In genomic region chr9:40631101-40631500, GRCm38 (mm10) we compare ENCODE assay signal across 15 mouse cellular contexts. TPM values are rescaled to one million over a fixed set of nuclear protein-coding genes. Genes with fewer than 3 reads are reported as not detected.
DNase-seq lines count a peak whose midpoint lies in the region; ATAC-seq and TF ChIP-seq lines count a peak whose summit lies in the region.
"Had no signal": no experiment of that assay in that cellular context is flagged by ENCODE, and none has a peak within 500 bp of the region (broad histone marks: within the 10 kb centered on the region; RNA-seq: fewer than 3 reads in every experiment).

No protein-coding gene starts in this region.

- 50% methylated on average over 6 of the region's 6 CpGs for WGBS in heart, embryonic 10.5 days
- 23% methylated on average over 6 of the region's 6 CpGs for WGBS in liver, postnatal 0 days (ENCODE audit: insufficient replicate concordance)
- 33% methylated on average over 6 of the region's 6 CpGs for WGBS in liver, embryonic 12.5 days (ENCODE audit: insufficient replicate concordance)
- WGBS in neural tube, embryonic 15.5 days: 68% methylated on average over 6 of the region's 6 CpGs

- DNase-seq in heart, adult 8-10 months (ENCODE audit: low spot score): peak; percentile 40
- DNase-seq in heart, embryonic 10.5 days (ENCODE audit: low spot score): no peak
- DNase-seq in liver, postnatal 0 days: no peak
- no peak for DNase-seq in gastrocnemius, postnatal 10 days
- DNase-seq: gastrocnemius, postnatal 36 days; left cerebral cortex, postnatal 4 days had no signal

- no peak overlapping the region for H3K4me3 ChIP-seq in heart, embryonic 10.5 days
- no peak overlapping the region for H3K4me3 ChIP-seq in liver, postnatal 0 days (ENCODE audit: low read depth, low read length)
- H3K4me3 ChIP-seq in liver, embryonic 12.5 days: no peak overlapping the region
- H3K4me3 ChIP-seq in bone marrow macrophage, adult 2 months (ENCODE audit: insufficient read depth, low read length): no peak overlapping the region
- no peak overlapping the region for H3K4me3 ChIP-seq in neural tube, embryonic 15.5 days (replicated peaks)
- H3K4me3 ChIP-seq: lung, embryonic 15.5 days had no signal

- no peak for TF ChIP-seq EP300 in liver, postnatal 0 days (IDR thresholded peaks at IDR 0.05; ENCODE audit: low read depth)

- no peaks in the 10 kb centered on the region for H3K9me3 ChIP-seq in heart, embryonic 10.5 days
- H3K9me3 ChIP-seq in liver, postnatal 0 days (ENCODE audit: low read length): no peaks in the 10 kb centered on the region
- no peaks in the 10 kb centered on the region for H3K9me3 ChIP-seq in liver, embryonic 12.5 days (replicated peaks)
- no peaks in the 10 kb centered on the region for H3K9me3 ChIP-seq in neural tube, embryonic 15.5 days (replicated peaks)
- H3K9me3 ChIP-seq: lung, embryonic 15.5 days had no signal

- no peak overlapping the region for H3K9ac ChIP-seq in liver, postnatal 0 days (replicated peaks)
- H3K9ac ChIP-seq in liver, embryonic 12.5 days: no peak overlapping the region
- no peak overlapping the region for H3K9ac ChIP-seq in neural tube, embryonic 15.5 days (replicated peaks)
- H3K9ac ChIP-seq: lung, embryonic 15.5 days had no signal

- 0 out of 2 replicates have a peak, but pooled peaks have one; percentile 14 for ATAC-seq in liver, postnatal 0 days
- ATAC-seq in liver, embryonic 12.5 days: no peak
- ATAC-seq in neutrophil, adult 5-6 weeks (ENCODE audit: extremely low read depth, insufficient number of reproducible peaks, low FRiP score, poor library complexity, severe bottlenecking): peak; percentile 41; the same call in 1 of the 2 replicates
- no peak for ATAC-seq in neural tube, embryonic 15.5 days (ENCODE audit: low FRiP score)

- H3K4me2 ChIP-seq in liver, postnatal 0 days (ENCODE audit: low read depth, low read length): no peak overlapping the region; the same call in 1 of the 2 replicates
- no peak overlapping the region for H3K4me2 ChIP-seq in liver, embryonic 12.5 days
- no peak overlapping the region for H3K4me2 ChIP-seq in neural tube, embryonic 15.5 days
- H3K4me2 ChIP-seq: lung, embryonic 15.5 days had no signal

- peaks cover 6% of the 10 kb centered on the region for H3K4me1 ChIP-seq in heart, embryonic 10.5 days
- peaks cover 3% of the 10 kb centered on the region; the same call in 1 of the 2 replicates for H3K4me1 ChIP-seq in liver, postnatal 0 days (ENCODE audit: insufficient read depth)
- H3K4me1 ChIP-seq in liver, embryonic 12.5 days: peaks cover 3% of the 10 kb centered on the region; the same call in 1 of the 2 replicates
- H3K4me1 ChIP-seq in bone marrow macrophage, adult 2 months (ENCODE audit: control insufficient read depth, insufficient read depth, low read length): peaks cover 29% of the 10 kb centered on the region
- peaks cover 10% of the 10 kb centered on the region for H3K4me1 ChIP-seq in neural tube, embryonic 15.5 days
- H3K4me1 ChIP-seq: lung, embryonic 15.5 days had no signal

- no peak overlapping the region for H3K27ac ChIP-seq in heart, embryonic 10.5 days
- H3K27ac ChIP-seq in liver, postnatal 0 days (ENCODE audit: low read depth): no peak overlapping the region
- no peak overlapping the region for H3K27ac ChIP-seq in liver, embryonic 12.5 days
- peak overlapping the region; percentile 84 for H3K27ac ChIP-seq in bone marrow macrophage, adult 2 months (ENCODE audit: insufficient read depth, low read depth, low read length)
- no peak overlapping the region for H3K27ac ChIP-seq in neural tube, embryonic 15.5 days (replicated peaks)
- H3K27ac ChIP-seq: lung, embryonic 15.5 days had no signal

- H3K27me3 ChIP-seq in heart, embryonic 10.5 days (ENCODE audit: insufficient read depth, poor library complexity, severe bottlenecking): 0 out of 2 replicates have a peak, but pooled peaks cover 4% of the 10 kb centered on the region
- no peaks in the 10 kb centered on the region for H3K27me3 ChIP-seq in liver, postnatal 0 days (ENCODE audit: insufficient read depth, low read length)
- H3K27me3 ChIP-seq in liver, embryonic 12.5 days (replicated peaks): no peaks in the 10 kb centered on the region; the same call in none of the 2 replicates
- H3K27me3 ChIP-seq in neural tube, embryonic 15.5 days (replicated peaks): no peaks in the 10 kb centered on the region
- H3K27me3 ChIP-seq: lung, embryonic 15.5 days had no signal

- no peak for TF ChIP-seq CTCF in liver, postnatal 0 days (IDR thresholded peaks at IDR 0.05; ENCODE audit: low read depth)
- TF ChIP-seq CTCF in bone marrow macrophage, adult 2 months (IDR thresholded peaks at IDR 0.05; ENCODE audit: low read depth, low read length): no peak

- no peaks in the 10 kb centered on the region for H3K36me3 ChIP-seq in heart, embryonic 10.5 days
- H3K36me3 ChIP-seq in liver, postnatal 0 days (replicated peaks; ENCODE audit: insufficient read depth, low read length): no peaks in the 10 kb centered on the region
- no peaks in the 10 kb centered on the region for H3K36me3 ChIP-seq in liver, embryonic 12.5 days
- H3K36me3 ChIP-seq in neural tube, embryonic 15.5 days: no peaks in the 10 kb centered on the region
- H3K36me3 ChIP-seq: lung, embryonic 15.5 days had no signal

- TF ChIP-seq POLR2A in bone marrow macrophage, adult 2 months (IDR thresholded peaks at IDR 0.05; ENCODE audit: borderline replicate concordance, low read depth, low read length): no peak

RNA-seq across cellular contexts. Expression of gene Gm21915, which starts 39.3 kb away (rescaled TPM):
- not detected for total RNA-seq in heart, adult 8-10 months (2022)
- not detected in 2 replicates for polyA plus RNA-seq in heart, embryonic 10.5 days (2016; fragmentation: Nextera tagmentation; extraction: Ambion mirVana)
- polyA plus RNA-seq in liver, postnatal 0 days (2015; fragmentation: Nextera tagmentation; extraction: Ambion mirVana): not detected in 2 replicates
- not detected in 2 replicates for polyA plus RNA-seq in liver, embryonic 12.5 days (2016; fragmentation: Nextera tagmentation; extraction: Ambion mirVana)
- polyA plus RNA-seq in bone marrow macrophage, adult 2 months (2012; ENCODE audit: insufficient read depth, insufficient read length, missing spikeins): not detected in 2 replicates
- total RNA-seq in neutrophil, adult 5-6 weeks (2017): not detected in 2 replicates
- not detected in 2 replicates for polyA plus RNA-seq in neural tube, embryonic 15.5 days (2015; fragmentation: Nextera tagmentation; extraction: Ambion mirVana)
- not detected for total RNA-seq in gastrocnemius, postnatal 10 days (2021)
- total RNA-seq: gastrocnemius, postnatal 36 days; layer of hippocampus, adult 18-20 months; left cerebral cortex, postnatal 4 days had no signal
- polyA plus RNA-seq: embryonic facial prominence, embryonic 11.5 days; forebrain, embryonic 11.5 days; heart, embryonic 16.5 days; lung, embryonic 15.5 days had no signal

RNA-seq across cellular contexts. Expression of gene Clmp, which starts 54.7 kb away (rescaled TPM):
- total RNA-seq in heart, adult 8-10 months (2022): 1 to 10 TPM; 3.3 to 4.4 (median 4.0) TPM
- 6.2 and 18.4 TPM in 2 replicates for polyA plus RNA-seq in heart, embryonic 10.5 days (2016; fragmentation: Nextera tagmentation; extraction: Ambion mirVana)
- 1.8 and 1.9 TPM in 2 replicates for polyA plus RNA-seq in liver, postnatal 0 days (2015; fragmentation: Nextera tagmentation; extraction: Ambion mirVana)
- 3.3 and 4.1 TPM in 2 replicates for polyA plus RNA-seq in liver, embryonic 12.5 days (2016; fragmentation: Nextera tagmentation; extraction: Ambion mirVana)
- 2.0 TPM in 2 replicates for polyA plus RNA-seq in bone marrow macrophage, adult 2 months (2012; ENCODE audit: insufficient read depth, insufficient read length, missing spikeins)
- 0.25 and 0.81 TPM in 2 replicates for total RNA-seq in neutrophil, adult 5-6 weeks (2017)
- polyA plus RNA-seq in neural tube, embryonic 15.5 days (2015; fragmentation: Nextera tagmentation; extraction: Ambion mirVana): 41.7 and 51.2 TPM in 2 replicates
- total RNA-seq in gastrocnemius, postnatal 10 days (2021): 10 to 100 TPM; 11.3 to 16.1 TPM

Comparison
In these comparisons a context has a peak if more than half of its experiments do, and no peak if none do; other contexts are left out.
1. ATAC-seq: peak in liver, postnatal 0 days (single experiment) and neutrophil, adult 5-6 weeks (single experiment); none in liver, embryonic 12.5 days (single experiment) and neural tube, embryonic 15.5 days (single experiment).